Mouse (Mus musculus) testis, adult 2 months (tissue): Measurements from ENCODE around the gene Ncor2.

Experiments
- CTCF ChIP-seq: fragments of 200-500 bp; IDR thresholded peaks from 2 replicates; pipeline ENCODE4 v1.5.1; 2012; ENCODE audit warnings: low read depth, mild to moderate bottlenecking, inconsistent platforms, low read length, moderate library complexity; ENCODE audit not compliant: control insufficient read depth, insufficient read depth, insufficient replicate concordance
- POLR2A ChIP-seq: fragments of 200-500 bp; IDR thresholded peaks from 2 replicates; pipeline ENCODE4 v1.6.1; 2012; ENCODE audit warnings: low read depth, mild to moderate bottlenecking, inconsistent platforms, low read length, moderate library complexity; ENCODE audit not compliant: control insufficient read depth

- TF ChIP-seq CTCF = no peak
- no peak for TF ChIP-seq POLR2A
Measured at GRCm38 (mm10) chr5:125203759-125204158, 24.7 kb upstream of the Ncor2 start.
